Mouse (Mus musculus): ENCODE data around the gene Ralbp1. TPM values are rescaled to one million over a fixed set of nuclear protein-coding genes. Genes with fewer than 3 reads are reported as not detected.
A peak's percentile ranks its signal among the peaks of the same experiment; 100 is the strongest.

Ralbp1 gene
- polyA plus RNA-seq, 1 experiment from 2014 or later: 42.9 TPM

- 93% methylated on average over 6 of the region's 6 CpGs for WGBS
- Histone ChIP-seq H3K27me3 (replicated peaks; ENCODE audit: control insufficient read depth, insufficient read depth, low read length) (no peaks in the 10 kb centered on the region), H3K36me3 (ENCODE audit: control insufficient read depth, insufficient read depth, low read length) (peaks cover 85% of the 10 kb centered on the region), H3K4me2 (ENCODE audit: low read length) (no peak overlapping the region), H3K9me3 (replicated peaks; ENCODE audit: control insufficient read depth, low read length) (no peaks in the 10 kb centered on the region), H3K4me3 (ENCODE audit: low read depth, low read length) (no peak overlapping the region), H3K9ac (ENCODE audit: low read length) (no peak overlapping the region), H3K4me1 (ENCODE audit: control insufficient read depth, insufficient read depth, low read length) (no peaks in the 10 kb centered on the region), H3K27ac (ENCODE audit: low read depth, low read length) (no peak overlapping the region)
- ATAC-seq (no peak), DNase-seq (ENCODE audit: low spot score) (no peak)
These were observed 32.3 kb downstream of the Ralbp1 start for GRCm38 (mm10) chr17:65853326-65853725.

- no peak overlapping the region for H3K4me2 ChIP-seq (ENCODE audit: low read length)
- no peaks in the 10 kb centered on the region for H3K9me3 ChIP-seq (replicated peaks; ENCODE audit: control insufficient read depth, low read length)
- ATAC-seq (no peak), DNase-seq (ENCODE audit: low spot score) (no peak)
- H3K27me3 ChIP-seq (replicated peaks; ENCODE audit: control insufficient read depth, insufficient read depth, low read length): no peaks in the 10 kb centered on the region
- peaks cover 77% of the 10 kb centered on the region for H3K36me3 ChIP-seq (ENCODE audit: control insufficient read depth, insufficient read depth, low read length)
- 89% methylated on average over 6 of the region's 6 CpGs for WGBS
- H3K27ac ChIP-seq (ENCODE audit: low read depth, low read length): no peak overlapping the region
- no peak overlapping the region for H3K9ac ChIP-seq (ENCODE audit: low read length)
- no peaks in the 10 kb centered on the region for H3K4me1 ChIP-seq (ENCODE audit: control insufficient read depth, insufficient read depth, low read length)
- H3K4me3 ChIP-seq (ENCODE audit: low read depth, low read length): no peak overlapping the region
These were observed 33.8 kb downstream of the Ralbp1 start for GRCm38 (mm10) chr17:65851749-65852148.

- H3K36me3 ChIP-seq (ENCODE audit: control insufficient read depth, insufficient read depth, low read length): peaks cover 78% of the 10 kb centered on the region
- H3K9me3 ChIP-seq (replicated peaks; ENCODE audit: control insufficient read depth, low read length): no peaks in the 10 kb centered on the region
- H3K4me1 ChIP-seq (ENCODE audit: control insufficient read depth, insufficient read depth, low read length): no peaks in the 10 kb centered on the region
- WGBS: 93% methylated on average over 17 of the region's 17 CpGs
- ATAC-seq: no peak
- H3K4me3 ChIP-seq (ENCODE audit: low read depth, low read length): no peak overlapping the region
- DNase-seq (ENCODE audit: low spot score): no peak
- H3K27ac ChIP-seq (ENCODE audit: low read depth, low read length): no peak overlapping the region
- no peak overlapping the region for H3K4me2 ChIP-seq (ENCODE audit: low read length)
- H3K27me3 ChIP-seq (replicated peaks; ENCODE audit: control insufficient read depth, insufficient read depth, low read length): no peaks in the 10 kb centered on the region
- no peak overlapping the region for H3K9ac ChIP-seq (ENCODE audit: low read length)
These were observed 35.1 kb downstream of the Ralbp1 start for GRCm38 (mm10) chr17:65850487-65850886.

- DNase-seq (ENCODE audit: low spot score): peak; percentile 49
- 74% methylated on average over 11 of the region's 11 CpGs for WGBS
- Histone ChIP-seq H3K27me3 (replicated peaks; ENCODE audit: control insufficient read depth, insufficient read depth, low read length) (no peaks in the 10 kb centered on the region), H3K9ac (ENCODE audit: low read length) (peak overlapping the region; percentile 21; the same call in 1 of the 2 replicates), H3K4me1 (ENCODE audit: control insufficient read depth, insufficient read depth, low read length) (no peaks in the 10 kb centered on the region), H3K9me3 (replicated peaks; ENCODE audit: control insufficient read depth, low read length) (no peaks in the 10 kb centered on the region), H3K4me3 (ENCODE audit: low read depth, low read length) (no peak overlapping the region), H3K36me3 (ENCODE audit: control insufficient read depth, insufficient read depth, low read length) (peaks cover 74% of the 10 kb centered on the region), H3K27ac (ENCODE audit: low read depth, low read length) (peak overlapping the region; percentile 15; the same call in 1 of the 2 replicates), H3K4me2 (ENCODE audit: low read length) (no peak overlapping the region)
- peak; percentile 50; the same call in 1 of the 2 replicates for ATAC-seq
These were observed 37.7 kb downstream of the Ralbp1 start for GRCm38 (mm10) chr17:65847694-65848449.

GRCm38 (mm10) chr17:65845423-65845822 is 40.2 kb downstream of the Ralbp1 start:
- peaks cover 74% of the 10 kb centered on the region for H3K36me3 ChIP-seq (ENCODE audit: control insufficient read depth, insufficient read depth, low read length)
- ATAC-seq (no peak), DNase-seq (ENCODE audit: low spot score) (no peak)
- H3K4me2 ChIP-seq (ENCODE audit: low read length): no peak overlapping the region
- 89% methylated on average over 6 of the region's 6 CpGs for WGBS
- H3K9me3 ChIP-seq (replicated peaks; ENCODE audit: control insufficient read depth, low read length): no peaks in the 10 kb centered on the region
- H3K4me1 ChIP-seq (ENCODE audit: control insufficient read depth, insufficient read depth, low read length): no peaks in the 10 kb centered on the region
- no peak overlapping the region for H3K4me3 ChIP-seq (ENCODE audit: low read depth, low read length)
- no peak overlapping the region for H3K9ac ChIP-seq (ENCODE audit: low read length)
- no peaks in the 10 kb centered on the region for H3K27me3 ChIP-seq (replicated peaks; ENCODE audit: control insufficient read depth, insufficient read depth, low read length)
- no peak overlapping the region for H3K27ac ChIP-seq (ENCODE audit: low read depth, low read length)

GRCm38 (mm10) chr17:65842669-65843381 is 42.8 kb downstream of the Ralbp1 start:
- Histone ChIP-seq H3K36me3 (ENCODE audit: control insufficient read depth, insufficient read depth, low read length) (peaks cover 76% of the 10 kb centered on the region), H3K27me3 (replicated peaks; ENCODE audit: control insufficient read depth, insufficient read depth, low read length) (no peaks in the 10 kb centered on the region), H3K4me2 (ENCODE audit: low read length) (no peak overlapping the region), H3K9ac (ENCODE audit: low read length) (no peak overlapping the region), H3K4me1 (ENCODE audit: control insufficient read depth, insufficient read depth, low read length) (no peaks in the 10 kb centered on the region), H3K4me3 (ENCODE audit: low read depth, low read length) (no peak overlapping the region), H3K27ac (ENCODE audit: low read depth, low read length) (no peak overlapping the region), H3K9me3 (replicated peaks; ENCODE audit: control insufficient read depth, low read length) (no peaks in the 10 kb centered on the region)
- 87% methylated on average over 10 of the region's 10 CpGs for WGBS
- DNase-seq (ENCODE audit: low spot score): no peak
- ATAC-seq: no peak

- H3K4me3 ChIP-seq (ENCODE audit: low read depth, low read length): no peak overlapping the region
- H3K4me1 ChIP-seq (ENCODE audit: control insufficient read depth, insufficient read depth, low read length): no peaks in the 10 kb centered on the region
- no peak overlapping the region for H3K4me2 ChIP-seq (ENCODE audit: low read length)
- H3K9ac ChIP-seq (ENCODE audit: low read length): no peak overlapping the region
- no peak for ATAC-seq
- peaks cover 85% of the 10 kb centered on the region for H3K36me3 ChIP-seq (ENCODE audit: control insufficient read depth, insufficient read depth, low read length)
- no peaks in the 10 kb centered on the region for H3K9me3 ChIP-seq (replicated peaks; ENCODE audit: control insufficient read depth, low read length)
- DNase-seq (ENCODE audit: low spot score): no peak
- no peak overlapping the region for H3K27ac ChIP-seq (ENCODE audit: low read depth, low read length)
- no peaks in the 10 kb centered on the region for H3K27me3 ChIP-seq (replicated peaks; ENCODE audit: control insufficient read depth, insufficient read depth, low read length)
- WGBS: 82% methylated on average over 7 of the region's 7 CpGs
These were observed 45.9 kb downstream of the Ralbp1 start for GRCm38 (mm10) chr17:65839541-65840256.

GRCm38 (mm10) chr17:65836746-65837145 is 48.9 kb downstream of the Ralbp1 start:
- Histone ChIP-seq H3K9me3 (replicated peaks; ENCODE audit: control insufficient read depth, low read length) (no peaks in the 10 kb centered on the region), H3K27ac (ENCODE audit: low read depth, low read length) (no peak overlapping the region), H3K36me3 (ENCODE audit: control insufficient read depth, insufficient read depth, low read length) (peaks cover 92% of the 10 kb centered on the region), H3K4me3 (ENCODE audit: low read depth, low read length) (no peak overlapping the region), H3K4me1 (ENCODE audit: control insufficient read depth, insufficient read depth, low read length) (no peaks in the 10 kb centered on the region), H3K27me3 (replicated peaks; ENCODE audit: control insufficient read depth, insufficient read depth, low read length) (no peaks in the 10 kb centered on the region), H3K9ac (ENCODE audit: low read length) (no peak overlapping the region), H3K4me2 (ENCODE audit: low read length) (no peak overlapping the region)
- ATAC-seq: no peak
- no peak for DNase-seq (ENCODE audit: low spot score)
- 94% methylated on average over 3 of the region's 3 CpGs for WGBS
